Mouse (Mus musculus): ENCODE data around the gene Ddx19a. TPM values are rescaled to one million over a fixed set of nuclear protein-coding genes. Genes with fewer than 3 reads are reported as not detected.
A peak's percentile ranks its signal among the peaks of the same experiment; 100 is the strongest.
"Not testable (repeated sequence)": the region's sequence is repeated elsewhere in the genome, so short reads cannot be mapped to it uniquely, and the experiment has no call there.

Gene Ddx19a
- polyA plus RNA-seq, 1 experiment from 2014 or later: 9.3 TPM

GRCm38 (mm10) chr8:111027391-111027937, 29.9 kb upstream of the Ddx19a start:
- H3K4me1 ChIP-seq (replicated peaks): peaks cover 27% of the 10 kb centered on the region
- H3K27ac ChIP-seq (replicated peaks): peak overlapping the region; percentile 75
- peak overlapping the region; percentile 79 for H3K4me3 ChIP-seq (replicated peaks)
- WGBS (ENCODE audit: insufficient replicate concordance): under 1% methylated on average over 31 of the region's 31 CpGs
- H3K4me2 ChIP-seq: peak overlapping the region; percentile 93
- H3K27me3 ChIP-seq: 0 out of 2 replicates have a peak, but pooled peaks cover 7% of the 10 kb centered on the region
- ATAC-seq (ENCODE audit: insufficient read depth): peak; percentile 91
- H3K9me3 ChIP-seq (replicated peaks): no peaks in the 10 kb centered on the region
- peak overlapping the region; percentile 74 for H3K9ac ChIP-seq
- no peaks in the 10 kb centered on the region for H3K36me3 ChIP-seq (replicated peaks)

GRCm38 (mm10) chr8:111026609-111027008, 29.0 kb upstream of the Ddx19a start:
- H3K4me3 ChIP-seq (replicated peaks): not testable (repeated sequence)

GRCm38 (mm10) chr8:111010230-111010991, 12.8 kb upstream of the Ddx19a start:
- H3K27ac ChIP-seq (replicated peaks); H3K9me3 ChIP-seq (replicated peaks); ATAC-seq (ENCODE audit: insufficient read depth); H3K4me2 ChIP-seq; H3K4me1 ChIP-seq (replicated peaks); H3K9ac ChIP-seq; H3K4me3 ChIP-seq (replicated peaks); H3K27me3 ChIP-seq: not testable (repeated sequence)
- WGBS (ENCODE audit: insufficient replicate concordance): 77% methylated on average over 9 of the region's 10 CpGs
- H3K36me3 ChIP-seq (replicated peaks): peaks cover 24% of the 10 kb centered on the region

More at GRCm38 (mm10) chr8:111026609-111027008, 29.0 kb upstream of the Ddx19a start:
- H3K36me3 ChIP-seq (replicated peaks); H3K9ac ChIP-seq; H3K27ac ChIP-seq (replicated peaks); H3K9me3 ChIP-seq (replicated peaks); ATAC-seq (ENCODE audit: insufficient read depth); H3K27me3 ChIP-seq: not testable (repeated sequence)
- Histone ChIP-seq H3K4me1 (replicated peaks) (peaks cover 27% of the 10 kb centered on the region), H3K4me2 (peak overlapping the region; percentile 93; the same call in 1 of the 2 replicates)
- WGBS (ENCODE audit: insufficient replicate concordance): 70% methylated on average over 2 of the region's 2 CpGs

GRCm38 (mm10) chr8:110996641-110997430, 764 bp downstream of the Ddx19a start:
- ATAC-seq (ENCODE audit: insufficient read depth): no peak
- Histone ChIP-seq H3K4me2 (peak overlapping the region; percentile 79), H3K9me3 (replicated peaks) (no peaks in the 10 kb centered on the region), H3K27me3 (no peaks in the 10 kb centered on the region), H3K4me1 (replicated peaks) (peaks cover 20% of the 10 kb centered on the region), H3K9ac (peak overlapping the region; percentile 80), H3K36me3 (replicated peaks) (peaks cover 31% of the 10 kb centered on the region), H3K4me3 (replicated peaks) (peak overlapping the region; percentile 89), H3K27ac (replicated peaks) (peak overlapping the region; percentile 88)
- 30% methylated on average over 16 of the region's 16 CpGs for WGBS (ENCODE audit: insufficient replicate concordance)

- Histone ChIP-seq H3K27me3 (no peaks in the 10 kb centered on the region), H3K36me3 (replicated peaks) (peaks cover 83% of the 10 kb centered on the region), H3K27ac (replicated peaks) (no peak overlapping the region), H3K9ac (no peak overlapping the region), H3K9me3 (replicated peaks) (no peaks in the 10 kb centered on the region), H3K4me3 (replicated peaks) (no peak overlapping the region), H3K4me1 (replicated peaks) (peaks cover 28% of the 10 kb centered on the region), H3K4me2 (no peak overlapping the region)
- no peak for ATAC-seq (ENCODE audit: insufficient read depth)
- 84% methylated on average over 9 of the region's 9 CpGs for WGBS (ENCODE audit: insufficient replicate concordance)
Observed at GRCm38 (mm10) chr8:110990017-110990416, 7.6 kb downstream of the Ddx19a start.

GRCm38 (mm10) chr8:110987805-110988744, 9.5 kb downstream of the Ddx19a start:
- Histone ChIP-seq H3K4me2 (peak overlapping the region; percentile 8; the same call in 1 of the 2 replicates), H3K9ac (no peak overlapping the region), H3K27ac (replicated peaks) (peak overlapping the region; percentile 56), H3K9me3 (replicated peaks) (no peaks in the 10 kb centered on the region), H3K4me3 (replicated peaks) (no peak overlapping the region), H3K36me3 (replicated peaks) (peaks cover 94% of the 10 kb centered on the region), H3K4me1 (replicated peaks) (peaks cover 28% of the 10 kb centered on the region), H3K27me3 (no peaks in the 10 kb centered on the region)
- peak; percentile 92 for ATAC-seq (ENCODE audit: insufficient read depth)
- 19% methylated on average over 8 of the region's 8 CpGs for WGBS (ENCODE audit: insufficient replicate concordance)

- no peak overlapping the region for H3K27ac ChIP-seq (replicated peaks)
- WGBS (ENCODE audit: insufficient replicate concordance): 46% methylated on average over 2 of the region's 2 CpGs
- H3K36me3 ChIP-seq (replicated peaks): peaks cover 78% of the 10 kb centered on the region
- no peaks in the 10 kb centered on the region for H3K9me3 ChIP-seq (replicated peaks)
- no peak for ATAC-seq (ENCODE audit: insufficient read depth)
- H3K27me3 ChIP-seq: no peaks in the 10 kb centered on the region
- H3K4me2 ChIP-seq: no peak overlapping the region
- no peaks in the 10 kb centered on the region for H3K4me1 ChIP-seq (replicated peaks)
- no peak overlapping the region for H3K9ac ChIP-seq
- H3K4me3 ChIP-seq (replicated peaks): no peak overlapping the region
Observed at GRCm38 (mm10) chr8:110981304-110981703, 16.3 kb downstream of the Ddx19a start.

GRCm38 (mm10) chr8:110977987-110978386, 19.6 kb downstream of the Ddx19a start:
- H3K9ac ChIP-seq; H3K4me1 ChIP-seq (replicated peaks); H3K27ac ChIP-seq (replicated peaks); H3K9me3 ChIP-seq (replicated peaks); ATAC-seq (ENCODE audit: insufficient read depth); H3K4me3 ChIP-seq (replicated peaks); H3K4me2 ChIP-seq; H3K27me3 ChIP-seq: not testable (repeated sequence)
- 79% methylated on average over 2 of the region's 2 CpGs for WGBS (ENCODE audit: insufficient replicate concordance)
- H3K36me3 ChIP-seq (replicated peaks): peaks cover 76% of the 10 kb centered on the region

- H3K9ac ChIP-seq; H3K4me1 ChIP-seq (replicated peaks); H3K4me2 ChIP-seq; H3K4me3 ChIP-seq (replicated peaks); H3K9me3 ChIP-seq (replicated peaks); ATAC-seq (ENCODE audit: insufficient read depth); H3K27me3 ChIP-seq; H3K27ac ChIP-seq (replicated peaks): not testable (repeated sequence)
- WGBS (ENCODE audit: insufficient replicate concordance): 90% methylated on average over 8 of the region's 8 CpGs
- peaks cover 75% of the 10 kb centered on the region for H3K36me3 ChIP-seq (replicated peaks)
Observed at GRCm38 (mm10) chr8:110976532-110976931, 21.1 kb downstream of the Ddx19a start.

- WGBS (ENCODE audit: insufficient replicate concordance): 6% methylated on average over 45 of the region's 45 CpGs
- H3K4me3 ChIP-seq (replicated peaks): peak overlapping the region; percentile 63
- peak overlapping the region; percentile 51 for H3K9ac ChIP-seq
- peak; percentile 91 for ATAC-seq (ENCODE audit: insufficient read depth)
- H3K9me3 ChIP-seq (replicated peaks): no peaks in the 10 kb centered on the region
- peak overlapping the region; percentile 83 for H3K4me2 ChIP-seq
- peak overlapping the region; percentile 53 for H3K27ac ChIP-seq (replicated peaks)
- H3K4me1 ChIP-seq (replicated peaks): peaks cover 23% of the 10 kb centered on the region
- no peaks in the 10 kb centered on the region for H3K27me3 ChIP-seq
- H3K36me3 ChIP-seq (replicated peaks): peaks cover 92% of the 10 kb centered on the region
Observed at GRCm38 (mm10) chr8:110969910-110970770, 27.5 kb downstream of the Ddx19a start.

Data from liver, embryonic 15.5 days (tissue).